Mouse (Mus musculus) intestine, embryonic 15.5 days (tissue): ENCODE measurements around the gene Cdkn2aipnl. TPM values are rescaled to one million over a fixed set of nuclear protein-coding genes. Genes with fewer than 3 reads are reported as not detected.

ENCODE experiments used
- ATAC-seq: fragments of 200-750 bp; cut with Nextera tagmentation; 2 replicates; pipeline ENCODE4 v1.8.0; 2017; ENCODE audit warnings: moderate TSS enrichment, moderate library complexity
- H3K27ac ChIP-seq: fragments of 300-500 bp; sonication (generic); 2 replicates; pipeline ENCODE4 v1.5.1; 2015; ENCODE audit warnings: mild to moderate bottlenecking, inconsistent platforms
- H3K27me3 ChIP-seq: fragments of 300-500 bp; sonication (generic); replicated peaks from 2 replicates; pipeline ENCODE4 v1.6.1; 2015; ENCODE audit warnings: inconsistent platforms
- H3K36me3 ChIP-seq: fragments of 300-500 bp; sonication (generic); 2 replicates; pipeline ENCODE4 v1.6.1; 2015; ENCODE audit warnings: inconsistent platforms
- H3K4me1 ChIP-seq: fragments of 300-500 bp; sonication (generic); replicated peaks from 2 replicates; pipeline ENCODE4 v1.6.1; 2015; ENCODE audit warnings: inconsistent platforms
- H3K4me2 ChIP-seq: fragments of 300-500 bp; sonication (generic); replicated peaks from 2 replicates; pipeline ENCODE4 v1.6.1; 2015; ENCODE audit warnings: mild to moderate bottlenecking, inconsistent platforms
- H3K4me3 ChIP-seq: fragments of 300-500 bp; sonication (generic); replicated peaks from 2 replicates; pipeline ENCODE4 v1.5.1; 2015; ENCODE audit warnings: inconsistent platforms
- H3K9ac ChIP-seq: fragments of 300-500 bp; sonication (generic); 2 replicates; pipeline ENCODE4 v1.6.1; 2015; ENCODE audit warnings: inconsistent platforms
- H3K9me3 ChIP-seq: fragments of 300-500 bp; sonication (generic); 2 replicates; pipeline ENCODE4 v1.6.1; 2016; ENCODE audit warnings: inconsistent platforms
- WGBS: fragments of 180-500 bp; shearing (Covaris S2); methylation state at CpG from one replicate; pipeline ENCODE4 v1.1.7; 2015; 5-methylcytosine and 5-hydroxymethylcytosine counted together
- polyA plus RNA-seq: library from polyadenylated mRNA; unstranded; fragments of >200 nt; fragmentation: Nextera tagmentation; extraction: Ambion mirVana; gene quantifications from 2 replicates; pipeline ENCODE4 v1.2.1, GENCODE M21; 2015

Gene Cdkn2aipnl
- polyA plus RNA-seq, 1 experiment from 2014 or later = 90.3 TPM

DNA sequence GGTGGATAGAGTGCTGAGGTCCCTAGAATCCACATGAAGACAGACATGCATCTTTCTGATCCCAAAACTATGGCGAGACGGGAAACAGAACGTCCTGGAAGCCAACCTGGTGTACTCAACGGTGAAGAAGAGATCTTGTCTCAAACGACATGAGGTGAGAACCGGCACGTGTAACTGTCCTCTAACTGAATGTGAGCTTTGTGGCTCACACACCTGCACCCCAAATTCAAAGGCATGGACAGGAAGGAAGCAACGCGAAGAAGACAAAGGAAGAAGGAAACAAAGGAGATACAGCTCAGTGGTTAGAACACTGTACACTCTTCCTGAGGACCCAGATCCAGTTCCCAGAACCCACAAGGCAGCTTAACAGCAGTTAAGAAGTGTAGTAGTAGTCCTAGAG lies 17.5 kb upstream of the Cdkn2aipnl start:
- H3K9ac ChIP-seq = no peak overlapping the region
- no peak overlapping the region for H3K27ac ChIP-seq
- no peak overlapping the region for H3K4me3 ChIP-seq
- H3K27me3 ChIP-seq = no peaks in the 10 kb centered on the region
- no peaks in the 10 kb centered on the region for H3K9me3 ChIP-seq
- no peak for ATAC-seq
- 90% methylated on average over 9 of the region's 9 CpGs for WGBS
- no peaks in the 10 kb centered on the region for H3K36me3 ChIP-seq
- H3K4me1 ChIP-seq = peaks cover 6% of the 10 kb centered on the region; the same call in 1 of the 2 replicates
- H3K4me2 ChIP-seq = no peak overlapping the region

DNA sequence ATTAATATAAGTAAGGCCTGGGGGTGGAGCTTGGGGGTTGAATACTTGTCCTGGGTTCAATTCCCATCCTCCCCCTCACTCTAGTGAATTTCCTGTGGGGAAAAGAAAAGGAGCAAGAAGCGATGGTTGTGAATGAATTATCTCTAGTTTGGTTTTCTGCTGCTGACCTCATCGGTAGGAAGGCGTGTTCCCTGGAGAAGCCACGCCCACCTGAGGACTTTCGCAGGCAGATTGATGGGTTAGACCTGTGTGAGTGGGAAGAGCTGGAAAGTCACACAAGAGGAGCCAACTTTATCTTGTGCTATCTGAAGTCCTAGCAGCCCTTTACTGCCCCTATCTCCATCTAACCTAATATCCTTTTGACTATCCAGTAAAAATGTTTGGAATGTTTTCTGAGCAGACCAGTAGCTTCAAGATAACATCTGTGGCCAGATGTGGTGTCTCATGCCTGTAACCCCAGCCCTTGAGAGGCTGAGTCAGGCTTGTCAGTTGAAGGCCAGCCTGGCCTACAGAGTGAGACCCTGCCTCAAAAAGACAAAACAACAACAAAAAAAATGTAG lies 15.5 kb upstream of the Cdkn2aipnl start:
- H3K27me3 ChIP-seq = no peaks in the 10 kb centered on the region
- no peak overlapping the region for H3K4me3 ChIP-seq
- H3K4me1 ChIP-seq = no peaks in the 10 kb centered on the region
- 40% methylated on average over 5 of the region's 5 CpGs for whole genome bisulfite sequencing
- no peak for ATAC-seq
- H3K9me3 ChIP-seq = no peaks in the 10 kb centered on the region
- no peak overlapping the region for H3K9ac ChIP-seq
- H3K4me2 ChIP-seq = no peak overlapping the region
- H3K27ac ChIP-seq = no peak overlapping the region
- H3K36me3 ChIP-seq = no peaks in the 10 kb centered on the region

DNA sequence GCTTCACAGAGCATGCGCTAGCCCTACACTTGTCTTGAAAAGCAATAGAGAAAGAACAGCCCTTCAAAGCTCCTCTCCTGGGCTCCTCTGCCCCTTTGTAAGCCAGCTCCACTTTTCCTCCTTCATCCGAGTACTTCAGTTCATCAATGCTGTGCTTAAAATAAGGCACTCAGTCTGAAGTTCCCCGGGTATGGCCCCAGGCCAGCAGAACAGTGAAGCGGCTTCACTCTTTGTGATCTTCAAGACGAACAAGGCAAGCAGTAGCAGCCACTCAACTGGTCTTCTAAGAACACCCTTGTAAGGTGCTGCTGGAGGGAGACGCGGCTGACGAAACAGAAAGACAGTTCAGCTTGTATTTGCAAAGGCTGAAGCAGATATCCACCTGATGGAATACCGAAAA lies 11.3 kb upstream of the Cdkn2aipnl start:
- H3K36me3 ChIP-seq = no peaks in the 10 kb centered on the region
- WGBS = 71% methylated on average over 9 of the region's 9 CpGs
- no peak overlapping the region for H3K4me3 ChIP-seq
- no peaks in the 10 kb centered on the region for H3K9me3 ChIP-seq
- H3K9ac ChIP-seq = no peak overlapping the region
- no peaks in the 10 kb centered on the region for H3K4me1 ChIP-seq
- ATAC-seq = no peak
- H3K4me2 ChIP-seq = no peak overlapping the region
- H3K27ac ChIP-seq = no peak overlapping the region
- H3K27me3 ChIP-seq = no peaks in the 10 kb centered on the region

DNA sequence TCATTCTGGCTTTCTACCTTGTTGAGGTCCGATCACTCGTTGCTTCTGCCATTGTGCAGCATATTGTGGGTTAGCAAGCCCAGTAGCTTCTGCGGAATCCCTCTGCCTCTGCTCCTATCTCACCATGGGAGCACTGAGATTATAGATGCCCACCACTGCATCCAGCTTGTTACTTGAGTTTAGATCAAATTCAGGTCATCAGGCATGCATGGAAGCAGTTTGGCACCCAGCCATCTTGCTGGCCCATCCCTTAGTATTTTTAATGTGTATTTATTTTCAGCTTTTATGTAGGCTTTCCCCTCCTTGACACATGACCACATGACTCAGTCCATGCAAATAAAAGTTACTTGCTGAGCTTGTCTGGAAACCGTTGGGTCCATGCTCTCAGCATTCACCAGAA lies 9.7 kb upstream of the Cdkn2aipnl start:
- 79% methylated on average over 4 of the region's 4 CpGs for WGBS
- no peaks in the 10 kb centered on the region for H3K27me3 ChIP-seq
- ATAC-seq = no peak
- no peak overlapping the region for H3K4me3 ChIP-seq
- H3K27ac ChIP-seq = no peak overlapping the region
- H3K9me3 ChIP-seq = no peaks in the 10 kb centered on the region
- no peak overlapping the region for H3K9ac ChIP-seq
- H3K4me2 ChIP-seq = no peak overlapping the region
- H3K4me1 ChIP-seq = no peaks in the 10 kb centered on the region
- no peaks in the 10 kb centered on the region for H3K36me3 ChIP-seq

DNA sequence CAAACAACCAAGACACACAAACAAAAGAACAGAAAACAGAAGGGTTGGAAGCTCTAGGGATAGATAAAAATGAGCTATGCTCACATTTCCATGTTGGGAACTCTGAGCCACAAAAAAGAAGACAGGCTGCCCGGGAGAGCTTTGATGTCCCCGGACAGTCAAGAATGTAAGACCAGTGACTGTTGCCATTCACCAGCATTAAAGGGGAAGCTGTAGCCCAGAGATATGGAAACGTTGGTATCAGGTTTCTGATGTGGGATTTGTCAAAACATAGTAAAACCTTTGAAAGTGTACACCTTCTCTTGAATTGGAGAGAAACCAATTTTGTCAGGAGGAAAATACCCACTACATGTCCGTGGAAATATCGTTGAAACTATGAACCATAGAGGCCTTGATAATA lies 8.0 kb upstream of the Cdkn2aipnl start:
- H3K36me3 ChIP-seq = no peaks in the 10 kb centered on the region
- no peaks in the 10 kb centered on the region for H3K27me3 ChIP-seq
- H3K9me3 ChIP-seq = no peaks in the 10 kb centered on the region
- no peak overlapping the region for H3K4me2 ChIP-seq
- H3K4me3 ChIP-seq = no peak overlapping the region
- H3K4me1 ChIP-seq = no peaks in the 10 kb centered on the region
- H3K27ac ChIP-seq = no peak overlapping the region
- H3K9ac ChIP-seq = no peak overlapping the region
- 85% methylated on average over 5 of the region's 5 CpGs for whole genome bisulfite sequencing
- ATAC-seq = no peak

DNA sequence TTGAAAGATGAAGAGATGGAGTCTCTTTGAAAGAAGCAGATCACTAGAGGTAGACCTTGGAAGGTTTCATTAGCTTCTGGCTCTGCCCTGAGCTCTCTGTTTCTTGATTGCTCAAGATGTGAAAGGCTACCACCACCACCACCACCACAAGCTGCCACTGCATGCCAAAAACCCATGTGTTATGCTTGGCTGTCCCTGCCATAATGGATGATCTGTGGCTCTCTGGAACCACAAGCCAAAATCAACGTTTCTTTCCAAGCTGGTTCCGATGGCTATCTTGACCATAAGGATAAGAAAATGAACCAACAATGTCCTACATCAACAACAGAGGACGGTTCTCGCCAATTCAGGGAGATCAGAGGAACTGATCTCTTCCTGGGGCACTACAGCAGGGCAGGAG lies 7.4 kb upstream of the Cdkn2aipnl start:
- 91% methylated on average over 4 of the region's 4 CpGs for WGBS
- Histone ChIP-seq H3K9ac (no peak overlapping the region), H3K36me3 (no peaks in the 10 kb centered on the region), H3K4me3 (no peak overlapping the region), H3K4me1 (no peaks in the 10 kb centered on the region), H3K4me2 (no peak overlapping the region), H3K9me3 (no peaks in the 10 kb centered on the region), H3K27me3 (no peaks in the 10 kb centered on the region), H3K27ac (no peak overlapping the region)
- no peak for ATAC-seq

DNA sequence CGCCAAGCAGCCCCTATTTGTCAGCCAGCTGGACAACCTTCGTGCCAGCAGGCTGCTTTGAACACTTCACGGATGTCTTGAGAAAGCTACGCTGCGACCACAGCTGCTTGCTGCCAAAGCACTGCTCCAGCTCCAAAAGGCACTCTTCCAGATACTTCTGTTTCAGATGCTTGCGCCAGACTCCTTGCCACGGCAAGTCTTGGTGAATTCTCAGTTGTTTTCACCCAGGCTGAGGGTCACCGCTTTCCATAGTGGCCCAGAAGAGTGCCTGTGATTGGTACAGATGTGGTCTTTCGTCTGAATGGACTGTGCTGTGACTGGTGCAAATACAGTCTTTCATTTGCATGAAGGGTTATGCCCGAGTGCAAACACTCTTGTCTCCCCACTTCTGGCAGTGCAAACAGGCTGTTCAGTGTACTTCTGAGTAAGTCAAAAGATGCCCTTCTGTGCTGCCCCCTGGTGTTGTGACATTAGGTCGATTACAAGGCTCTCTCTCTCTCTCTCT lies 6.4 kb upstream of the Cdkn2aipnl start:
- no peak overlapping the region for H3K27ac ChIP-seq
- H3K4me3 ChIP-seq = no peak overlapping the region
- H3K4me1 ChIP-seq = no peaks in the 10 kb centered on the region
- H3K4me2 ChIP-seq = no peak overlapping the region
- H3K9ac ChIP-seq = no peak overlapping the region
- no peak for ATAC-seq
- WGBS = 66% methylated on average over 11 of the region's 11 CpGs
- H3K9me3 ChIP-seq = no peaks in the 10 kb centered on the region
- no peaks in the 10 kb centered on the region for H3K27me3 ChIP-seq
- H3K36me3 ChIP-seq = no peaks in the 10 kb centered on the region

DNA sequence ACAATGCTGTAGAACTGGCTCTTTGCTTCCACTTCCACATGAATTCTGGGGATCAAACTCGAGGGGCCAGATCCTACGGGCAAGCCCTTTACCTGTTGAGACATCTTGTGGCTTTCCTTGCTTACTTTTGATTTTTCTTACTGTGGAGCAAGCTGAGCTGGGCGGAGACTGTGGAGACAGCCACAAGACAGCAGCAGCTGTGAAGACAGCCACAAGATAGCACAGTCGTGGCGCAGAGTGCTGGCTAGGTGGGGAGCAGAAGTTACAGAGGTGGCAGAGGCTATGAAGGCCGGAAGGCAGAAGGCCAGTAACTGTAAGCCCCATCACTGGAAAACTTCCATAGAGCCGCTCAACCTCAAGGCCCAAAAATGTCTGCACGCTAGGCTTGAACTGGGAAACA lies 5.7 kb upstream of the Cdkn2aipnl start:
- ATAC-seq = no peak
- Histone ChIP-seq H3K4me1 (no peaks in the 10 kb centered on the region), H3K36me3 (no peaks in the 10 kb centered on the region), H3K4me2 (no peak overlapping the region), H3K4me3 (no peak overlapping the region), H3K9me3 (no peaks in the 10 kb centered on the region), H3K9ac (no peak overlapping the region), H3K27ac (no peak overlapping the region), H3K27me3 (no peaks in the 10 kb centered on the region)
- 86% methylated on average over 8 of the region's 8 CpGs for WGBS

DNA sequence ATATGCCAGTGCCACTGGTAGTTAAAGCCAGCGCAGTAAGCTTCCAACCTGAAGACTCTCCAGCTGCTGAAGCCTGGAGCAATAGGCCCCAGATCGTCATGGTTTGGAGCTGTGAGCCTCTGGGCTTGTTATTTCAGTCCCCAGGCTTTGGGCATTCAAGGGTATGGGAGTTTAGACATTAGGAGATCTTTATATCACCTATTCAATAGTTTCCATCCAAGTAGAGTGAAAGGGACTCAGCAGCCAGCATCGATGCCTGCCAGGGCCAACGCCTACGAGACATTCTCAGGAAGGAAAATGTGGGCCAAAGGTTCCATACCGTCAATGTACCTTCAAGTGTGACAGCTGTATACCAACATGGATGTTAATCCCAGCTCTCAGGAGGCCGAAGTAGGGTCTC lies 5.2 kb upstream of the Cdkn2aipnl start:
- no peak for ATAC-seq
- Histone ChIP-seq H3K9ac (no peak overlapping the region), H3K4me2 (no peak overlapping the region), H3K36me3 (no peaks in the 10 kb centered on the region), H3K4me1 (no peaks in the 10 kb centered on the region), H3K27ac (no peak overlapping the region), H3K27me3 (no peaks in the 10 kb centered on the region), H3K4me3 (no peak overlapping the region), H3K9me3 (no peaks in the 10 kb centered on the region)
- WGBS = 90% methylated on average over 7 of the region's 7 CpGs

DNA sequence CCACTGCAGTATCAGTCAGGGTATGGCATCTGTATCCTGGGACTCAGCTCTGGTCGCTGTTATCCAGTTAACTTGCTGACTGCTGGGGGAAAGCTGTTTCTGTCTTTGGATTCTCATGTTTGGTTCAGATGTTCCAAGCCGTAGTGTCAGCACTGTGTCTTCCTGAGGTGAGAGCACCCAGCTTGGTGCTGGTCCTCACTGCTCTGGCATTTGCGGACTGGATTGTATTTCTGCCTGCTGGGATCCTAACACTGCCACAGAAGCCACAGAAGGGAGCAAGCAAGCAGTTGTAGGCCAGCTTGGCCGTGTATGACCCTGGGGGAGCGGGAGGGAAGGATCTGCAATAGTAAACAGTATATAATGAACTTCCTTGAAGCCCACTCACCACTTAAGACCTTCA lies 810 bp upstream of the Cdkn2aipnl start:
- no peaks in the 10 kb centered on the region for H3K27me3 ChIP-seq
- WGBS = 81% methylated on average over 5 of the region's 5 CpGs

DNA sequence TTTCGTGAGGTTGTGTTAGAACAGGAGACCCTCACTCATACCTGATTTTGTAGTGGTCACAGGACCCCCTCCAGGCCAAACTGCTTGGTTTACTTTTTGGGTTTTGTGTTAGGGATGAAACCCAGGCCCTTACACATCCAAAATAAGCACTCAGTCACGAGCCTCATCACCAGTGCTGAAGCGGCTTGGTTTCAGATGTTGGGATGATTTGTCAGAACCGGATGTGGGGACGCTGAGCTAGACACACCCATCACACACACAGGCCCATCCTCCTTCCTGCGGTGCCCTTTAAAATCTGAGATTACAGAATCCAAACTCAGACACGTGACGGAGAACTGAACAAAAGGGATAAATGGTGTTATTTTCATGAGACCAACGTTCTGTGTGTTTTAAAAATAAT lies 1.4 kb downstream of the Cdkn2aipnl start:
- 0 out of 2 replicates have a peak overlapping the region, but pooled peaks have one; percentile 7 for H3K4me2 ChIP-seq
- H3K36me3 ChIP-seq = peaks cover 27% of the 10 kb centered on the region
- H3K4me3 ChIP-seq = no peak overlapping the region
- H3K4me1 ChIP-seq = peaks cover 3% of the 10 kb centered on the region
- no peak overlapping the region for H3K9ac ChIP-seq
- WGBS = 90% methylated on average over 9 of the region's 9 CpGs
- no peaks in the 10 kb centered on the region for H3K27me3 ChIP-seq
- H3K27ac ChIP-seq = no peak overlapping the region
- ATAC-seq = no peak
- no peaks in the 10 kb centered on the region for H3K9me3 ChIP-seq

More for the DNA sequence above, 810 bp upstream of the Cdkn2aipnl start:
- peaks cover 3% of the 10 kb centered on the region for H3K4me1 ChIP-seq
- no peak overlapping the region for H3K4me2 ChIP-seq
- H3K9me3 ChIP-seq = no peaks in the 10 kb centered on the region
- ATAC-seq = no peak
- H3K36me3 ChIP-seq = peaks cover 10% of the 10 kb centered on the region
- H3K9ac ChIP-seq = no peak overlapping the region
- H3K27ac ChIP-seq = no peak overlapping the region
- no peak overlapping the region for H3K4me3 ChIP-seq

DNA sequence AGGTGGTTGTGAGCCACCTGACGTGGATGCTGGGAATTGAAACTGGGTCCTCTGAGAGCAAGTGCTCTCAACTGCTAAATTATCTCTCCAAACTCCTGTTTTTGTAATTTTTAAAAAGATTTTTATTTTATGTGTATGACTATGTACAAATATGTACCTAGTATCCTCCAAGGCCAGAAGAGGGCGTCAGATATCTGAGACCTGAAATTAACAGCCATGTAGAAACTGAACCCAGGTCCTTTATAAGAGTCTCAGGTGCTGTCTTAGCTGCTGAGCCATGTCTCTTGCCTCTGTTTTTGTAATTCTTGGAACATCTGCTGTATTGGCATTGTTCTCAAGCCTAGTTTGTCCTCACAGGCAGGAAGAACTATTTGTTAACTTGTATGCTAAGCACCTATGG lies 2.0 kb downstream of the Cdkn2aipnl start:
- Histone ChIP-seq H3K9ac (no peak overlapping the region), H3K4me3 (no peak overlapping the region), H3K27me3 (no peaks in the 10 kb centered on the region), H3K4me2 (no peak overlapping the region), H3K4me1 (peaks cover 3% of the 10 kb centered on the region), H3K9me3 (no peaks in the 10 kb centered on the region), H3K27ac (no peak overlapping the region), H3K36me3 (peaks cover 27% of the 10 kb centered on the region)
- WGBS = 91% methylated on average over 2 of the region's 2 CpGs
- no peak for ATAC-seq

DNA sequence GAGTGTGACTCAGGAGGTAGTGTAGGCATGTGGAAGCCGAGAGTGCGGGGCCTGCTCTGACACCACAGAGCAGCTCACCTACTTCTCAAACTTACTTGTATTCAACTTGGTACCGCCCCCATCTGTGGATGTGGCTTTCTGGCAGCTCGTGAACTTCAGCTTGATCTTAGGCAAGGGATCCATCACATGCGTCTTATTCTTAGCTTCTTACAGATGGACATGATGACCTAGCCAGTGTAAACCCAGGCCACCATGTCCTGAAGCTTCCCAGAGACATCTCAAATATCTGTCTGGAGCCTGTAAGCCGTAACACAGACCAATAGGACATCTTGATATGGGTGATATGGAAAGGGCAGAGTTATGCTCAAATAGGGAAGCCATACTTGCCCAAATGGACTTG lies 4.2 kb downstream of the Cdkn2aipnl start:
- no peaks in the 10 kb centered on the region for H3K27me3 ChIP-seq
- H3K4me1 ChIP-seq = peaks cover 3% of the 10 kb centered on the region
- WGBS = 96% methylated on average over 6 of the region's 6 CpGs
- no peak for ATAC-seq
- H3K36me3 ChIP-seq = peaks cover 33% of the 10 kb centered on the region
- no peaks in the 10 kb centered on the region for H3K9me3 ChIP-seq
- no peak overlapping the region for H3K27ac ChIP-seq
- H3K4me2 ChIP-seq = no peak overlapping the region
- no peak overlapping the region for H3K4me3 ChIP-seq
- H3K9ac ChIP-seq = no peak overlapping the region
